Mouse (Mus musculus) ES-E14 (cell line): ENCODE data around the gene Gm45208. TPM values are rescaled to one million over a fixed set of nuclear protein-coding genes. Genes with fewer than 3 reads are reported as not detected.

Source experiments
- DNase-seq: peaks from one replicate; pipeline ENCODE4 v3.0.0-alpha.2; 2013; ENCODE audit warnings: low read depth, low spot score
- H3K27ac ChIP-seq: 2 replicates; pipeline ENCODE4 v1.5.1; 2012; ENCODE audit warnings: low read depth, mild to moderate bottlenecking, low read length, moderate library complexity, mixed read lengths; ENCODE audit not compliant: poor library complexity, insufficient read depth, severe bottlenecking
- H3K36me3 ChIP-seq: 2 replicates; pipeline ENCODE4 v1.6.1; 2012; ENCODE audit warnings: mild to moderate bottlenecking, low read length, moderate library complexity, mixed read lengths; ENCODE audit not compliant: control insufficient read depth, poor library complexity, insufficient read depth, severe bottlenecking
- H3K4me1 ChIP-seq, 2 experiments: fragments of 150-350 bp in 1 of 2; sonication (generic) in 1 of 2; 2 replicates each; pipeline ENCODE4 v1.6.1; 2012; ENCODE audit warnings: low read length in 2 of 2, mild to moderate bottlenecking in 1 of 2, mixed read lengths in 1 of 2; ENCODE audit not compliant: control insufficient read depth in 2 of 2, insufficient read depth in 2 of 2, poor library complexity in 1 of 2
- H3K4me3 ChIP-seq, 2 experiments: fragments of 150-350 bp in 1 of 2; sonication (generic) in 1 of 2; 2 replicates each; pipeline ENCODE4 v1.5.1; 2012; ENCODE audit warnings: low read length in 2 of 2, low read depth in 1 of 2, mild to moderate bottlenecking in 1 of 2, mixed read lengths in 1 of 2; ENCODE audit not compliant: insufficient read depth in 1 of 2, poor library complexity in 1 of 2, severe bottlenecking in 1 of 2
- H3K9ac ChIP-seq: 2 replicates; pipeline ENCODE4 v1.6.1; 2012; ENCODE audit warnings: low read depth, mild to moderate bottlenecking, low read length, mixed read lengths; ENCODE audit not compliant: poor library complexity, insufficient read depth, severe bottlenecking
- H3K9me3 ChIP-seq: fragments of 150-350 bp; sonication (generic); 2 replicates; pipeline ENCODE4 v1.6.1; 2012; ENCODE audit warnings: low read depth, mild to moderate bottlenecking, low read length; ENCODE audit not compliant: control insufficient read depth, insufficient read depth
- CHD2 ChIP-seq: IDR thresholded peaks from 2 replicates; pipeline ENCODE4 v1.6.1; 2014; ENCODE audit warnings: mild to moderate bottlenecking, low read depth, low read length, inconsistent platforms
- HCFC1 ChIP-seq: IDR thresholded peaks from 2 replicates; pipeline ENCODE4 v1.6.1; 2012; ENCODE audit warnings: low read length, inconsistent platforms, borderline replicate concordance; ENCODE audit not compliant: insufficient read depth
- MAFK ChIP-seq: IDR thresholded peaks from 2 replicates; pipeline ENCODE4 v1.6.1; 2014; ENCODE audit warnings: mild to moderate bottlenecking, low read depth, low read length, inconsistent platforms; ENCODE audit not compliant: insufficient read depth
- ZC3H11A ChIP-seq: IDR thresholded peaks from 2 replicates; pipeline ENCODE4 v1.6.1; 2012; ENCODE audit warnings: low read depth, mild to moderate bottlenecking, inconsistent platforms, low read length, borderline replicate concordance
- ZNF384 ChIP-seq: IDR thresholded peaks from 2 replicates; pipeline ENCODE4 v1.6.1; 2012; ENCODE audit warnings: low read depth, low read length, inconsistent platforms
- in situ Hi-C, 2 experiments: fragments of 600-800 bp; cut with MboI; formaldehyde crosslinking; loops; one replicate each; pipeline ENCODE4 v1.15.1; 2025; ENCODE audit warnings: low sequenced_read_pairs in 2 of 2, inconsistent platforms in 1 of 2; ENCODE audit not compliant: unreplicated experiment in 2 of 2
- total RNA-seq: library from RNA; depleted of rRNA; stranded (reverse); fragments of 300-350 nt; gene quantifications from 2 replicates; pipeline ENCODE4 v1.2.3, GENCODE M21; 2012

Gene Gm45208
- total RNA-seq, 1 experiment, result not detected

DNA sequence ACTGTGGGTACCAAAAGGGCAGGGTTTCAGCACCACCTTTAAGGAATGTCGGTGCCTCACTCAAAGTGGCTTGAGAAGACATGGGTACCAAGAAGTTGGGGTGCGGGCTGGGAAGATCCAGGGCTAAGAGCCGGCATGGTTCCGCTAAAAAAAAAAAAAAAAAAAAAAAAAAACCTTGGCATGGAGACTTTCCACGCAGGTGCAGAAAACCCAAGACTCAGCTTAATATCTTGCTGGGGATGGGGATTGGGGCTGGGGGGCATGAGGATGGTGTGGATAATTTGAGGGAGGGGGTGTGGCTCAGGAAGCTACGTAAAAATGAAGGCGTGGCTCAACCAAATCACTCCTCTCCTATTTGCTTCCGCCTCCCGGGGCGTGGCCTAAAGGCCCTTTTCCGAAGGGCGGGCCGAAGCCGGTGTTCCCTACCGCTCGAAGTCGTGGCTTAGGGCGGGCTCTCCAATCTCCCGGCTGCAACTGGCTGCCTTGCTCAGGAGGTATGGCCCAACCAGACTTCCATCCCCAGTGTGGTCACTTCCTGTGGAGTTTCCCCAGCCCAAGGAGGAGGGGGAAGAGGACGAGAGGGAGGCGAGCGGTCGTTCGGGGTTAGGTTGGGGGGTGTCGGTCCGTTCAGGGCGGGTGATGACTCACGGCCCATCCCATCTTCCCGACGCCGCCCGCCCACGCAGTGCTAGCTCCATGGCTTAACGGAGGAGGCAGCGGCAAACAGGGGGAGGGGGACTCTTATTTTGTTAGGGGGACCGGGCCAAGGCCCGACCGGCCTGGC lies 40.3 kb downstream of the Gm45208 start, which contains the start of gene Tfe3:
Tfe3 (plus strand) TSS at position 424 of the 784 bp plus-strand sequence.
- Histone ChIP-seq H3K27ac (peak within 1 kb of the TSS; percentile 95), H3K4me3 (peak within 1 kb of the TSS; percentile 88 to 93), H3K36me3 (peaks cover 15% of the 10 kb centered on the region), H3K4me1 (peaks cover 2 to 8% of the 10 kb centered on the region in 2 experiments; a peak in 2 of 4 replicates), H3K9ac (peak within 1 kb of the TSS; percentile 88), H3K9me3 (no peaks in the 10 kb centered on the region)
- in situ Hi-C loops, result no loop called here
- no peak for TF ChIP-seq CHD2
- peak; percentile 84 for TF ChIP-seq ZNF384
- TF ChIP-seq ZC3H11A, result no peak
- no peak for TF ChIP-seq MAFK
- TF ChIP-seq HCFC1, result no peak
- DNase-seq, result peak; percentile 77

DNA sequence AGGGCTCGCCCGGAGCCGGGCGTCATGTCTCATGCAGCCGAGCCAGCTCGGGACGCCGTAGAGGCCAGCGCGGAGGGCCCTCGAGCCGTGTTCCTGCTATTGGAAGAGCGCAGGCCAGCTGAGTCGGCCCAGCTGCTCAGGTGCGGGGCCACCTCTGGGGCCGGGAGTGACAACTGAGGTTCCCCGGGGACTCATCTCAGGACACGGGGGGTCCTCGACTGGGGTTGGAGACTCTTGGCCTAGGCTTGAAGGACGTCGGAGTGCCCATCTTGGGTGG lies 40.8 kb downstream of the Gm45208 start:
- H3K27ac ChIP-seq, result peak overlapping the region; percentile 95
- no peak for TF ChIP-seq ZNF384
- no peak for TF ChIP-seq HCFC1
- TF ChIP-seq ZC3H11A, result no peak
- no peak for TF ChIP-seq CHD2
- TF ChIP-seq MAFK, result no peak
- in situ Hi-C loops, result no loop called here
- H3K9me3 ChIP-seq, result no peaks in the 10 kb centered on the region
- peaks cover 2 to 9% of the 10 kb centered on the region in 2 experiments; a peak in 2 of 4 replicates for H3K4me1 ChIP-seq
- H3K9ac ChIP-seq, result peak overlapping the region; percentile 88
- peak overlapping the region; percentile 88 to 93 for H3K4me3 ChIP-seq
- DNase-seq, result no peak
- H3K36me3 ChIP-seq, result peaks cover 20% of the 10 kb centered on the region

DNA sequence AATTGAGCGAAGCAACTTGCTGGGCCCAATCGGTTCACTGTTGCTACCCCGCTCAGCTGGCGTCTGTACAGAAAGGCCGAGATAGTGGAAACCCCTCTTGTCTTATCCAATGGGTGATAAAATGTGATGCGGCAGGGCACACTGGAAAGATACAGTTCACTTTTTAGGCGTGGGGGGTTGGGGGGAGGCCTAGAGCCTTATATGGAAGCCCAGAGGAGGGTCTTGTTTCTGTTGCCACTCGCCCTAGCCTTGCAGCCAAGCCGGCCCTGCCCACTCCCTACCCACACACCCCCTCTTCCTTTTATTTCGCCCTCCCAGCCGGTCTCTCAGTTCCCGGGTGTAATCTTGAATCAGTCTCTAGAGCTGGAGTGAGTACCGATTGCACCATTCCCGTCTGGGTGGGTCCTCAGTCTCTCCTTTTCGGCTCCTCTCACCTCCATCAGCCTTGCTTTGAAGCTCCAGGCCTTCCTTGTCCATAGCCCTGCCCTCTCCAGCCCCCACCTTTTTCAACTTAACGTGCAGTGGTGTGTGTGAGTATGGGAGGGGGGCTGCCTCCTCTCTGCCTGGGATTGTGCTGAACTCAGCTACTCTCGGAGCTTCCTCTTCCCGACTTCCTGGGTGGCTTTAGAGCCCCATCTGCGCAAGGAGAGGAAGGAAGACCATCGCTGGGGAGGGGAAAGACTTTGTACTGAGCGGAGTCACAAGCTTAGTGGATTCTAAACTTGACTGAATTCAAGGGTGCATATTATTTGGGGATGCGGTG lies 41.8 kb downstream of the Gm45208 start:
- H3K4me1 ChIP-seq, result peaks cover 2 to 9% of the 10 kb centered on the region in 2 experiments; a peak in 2 of 4 replicates
- in situ Hi-C loops, result no loop called here

DNA sequence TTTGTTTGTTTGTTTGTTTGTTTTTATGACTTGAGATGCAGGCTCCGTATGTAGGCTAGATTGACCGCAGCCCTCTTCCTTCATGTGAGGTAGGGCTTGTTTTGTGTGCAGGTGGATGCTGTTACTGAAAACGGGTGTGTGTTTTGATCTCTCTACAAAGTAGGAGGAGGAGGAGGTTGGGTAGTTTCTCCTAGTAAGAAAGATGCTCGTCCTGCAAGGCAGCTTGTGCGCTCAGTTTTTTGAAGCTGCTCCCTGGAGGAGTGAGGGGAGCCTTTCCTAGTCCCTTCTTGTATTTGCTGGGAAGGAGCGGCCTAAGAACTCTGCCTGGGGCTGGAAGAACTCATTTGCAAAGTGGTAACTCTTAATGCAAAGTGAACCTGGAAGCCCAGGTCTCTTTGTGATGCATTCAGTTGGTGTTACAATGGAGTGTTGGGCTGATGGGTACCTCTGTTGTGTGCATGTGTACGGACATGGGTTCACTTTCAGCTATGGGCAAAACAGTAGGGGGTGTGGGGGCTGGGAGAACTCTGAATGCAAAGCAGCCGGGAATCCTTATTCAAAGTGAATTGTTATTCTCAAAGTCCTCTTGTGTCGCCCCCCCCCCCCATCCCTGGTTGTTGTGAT lies 42.7 kb downstream of the Gm45208 start:
- peak overlapping the region; percentile 95 for H3K27ac ChIP-seq
- H3K4me3 ChIP-seq, result peak overlapping the region; percentile 88 to 93
- H3K4me1 ChIP-seq, result peaks cover 2 to 9% of the 10 kb centered on the region in 2 experiments; a peak in 2 of 4 replicates
- H3K9ac ChIP-seq, result peak overlapping the region; percentile 88
- peaks cover 34% of the 10 kb centered on the region for H3K36me3 ChIP-seq
- H3K9me3 ChIP-seq, result no peaks in the 10 kb centered on the region
- in situ Hi-C loops, result no loop called here
- peak; percentile 59 for DNase-seq
- TF ChIP-seq MAFK (no peak), CHD2 (0 out of 2 replicates have a peak, but pooled peaks have one; percentile 8)

More for the DNA sequence above, 41.8 kb downstream of the Gm45208 start:
- DNase-seq, result no peak
- H3K9ac ChIP-seq, result peak overlapping the region; percentile 88
- H3K27ac ChIP-seq, result peak overlapping the region; percentile 95
- no peak for TF ChIP-seq CHD2
- TF ChIP-seq ZC3H11A, result no peak
- H3K36me3 ChIP-seq, result peaks cover 28% of the 10 kb centered on the region
- no peaks in the 10 kb centered on the region for H3K9me3 ChIP-seq
- H3K4me3 ChIP-seq, result peak overlapping the region; percentile 88 to 93
